Mouse (Mus musculus) midbrain, embryonic 14.5 days (tissue): Measurements from ENCODE around the gene Arf4. TPM values are rescaled to one million over a fixed set of nuclear protein-coding genes. Genes with fewer than 3 reads are reported as not detected.

Experiments
- ATAC-seq: fragments of 200-750 bp; cut with Nextera tagmentation; 2 replicates; pipeline ENCODE4 v1.8.0; 2017; ENCODE audit warnings: moderate number of reproducible peaks, moderate library complexity; ENCODE audit not compliant: low FRiP score, low TSS enrichment
- DNase-seq: peaks from one replicate; pipeline ENCODE4 v3.0.0-alpha.2; 2015
- H3K27ac ChIP-seq: fragments of 300-500 bp; sonication (generic); replicated peaks from 2 replicates; pipeline ENCODE4 v1.5.1; 2014; ENCODE audit warnings: mild to moderate bottlenecking, low read depth, low read length, moderate library complexity
- H3K27me3 ChIP-seq: fragments of 300-500 bp; sonication (generic); 2 replicates; pipeline ENCODE4 v1.6.1; 2014; ENCODE audit warnings: low read length, control low read depth, mixed read lengths; ENCODE audit not compliant: control insufficient read depth, insufficient read depth
- H3K36me3 ChIP-seq: fragments of 300-500 bp; sonication (generic); 2 replicates; pipeline ENCODE4 v1.6.1; 2014; ENCODE audit warnings: low read length, control low read depth; ENCODE audit not compliant: control insufficient read depth, insufficient read depth
- H3K4me1 ChIP-seq: fragments of 300-500 bp; sonication (generic); 2 replicates; pipeline ENCODE4 v1.6.1; 2014; ENCODE audit warnings: mild to moderate bottlenecking, antibody characterized with exemption, low read length, control low read depth; ENCODE audit not compliant: control insufficient read depth, insufficient read depth
- H3K4me2 ChIP-seq: fragments of 300-500 bp; sonication (generic); 2 replicates; pipeline ENCODE4 v1.6.1; 2014; ENCODE audit warnings: mild to moderate bottlenecking, low read length, moderate library complexity
- H3K4me3 ChIP-seq: fragments of 300-500 bp; sonication (generic); replicated peaks from 2 replicates; pipeline ENCODE4 v1.5.1; 2014; ENCODE audit warnings: low read depth, low read length
- H3K9ac ChIP-seq: fragments of 300-500 bp; sonication (generic); replicated peaks from 2 replicates; pipeline ENCODE4 v1.6.1; 2014; ENCODE audit warnings: mild to moderate bottlenecking, low read length, moderate library complexity
- H3K9me3 ChIP-seq: fragments of 300-500 bp; sonication (generic); 2 replicates; pipeline ENCODE4 v1.6.1; 2016; ENCODE audit warnings: low read length, control low read depth, mixed read lengths; ENCODE audit not compliant: control insufficient read depth
- WGBS: fragments of 180-500 bp; shearing (Covaris S2); extraction: QIAGEN DNeasy Blood & Tissue Kit; methylation state at CpG from one replicate; pipeline ENCODE4 v1.1.7; 2014; 5-methylcytosine and 5-hydroxymethylcytosine counted together
- polyA plus RNA-seq: library from polyadenylated mRNA; unstranded; fragments of >200 nt; fragmentation: Nextera tagmentation; extraction: Ambion mirVana; gene quantifications from 2 replicates; pipeline ENCODE4 v1.2.1, GENCODE M21; 2014

Gene Arf4
- polyA plus RNA-seq, 1 experiment from 2014 or later = 580 TPM

GRCm38 (mm10) chr14:26647811-26648210, 9.9 kb downstream of the Arf4 start:
- no peak overlapping the region for H3K27ac ChIP-seq
- no peak for ATAC-seq
- H3K27me3 ChIP-seq = no peaks in the 10 kb centered on the region
- 90% methylated on average over 2 of the region's 2 CpGs for WGBS
- no peak overlapping the region for H3K4me2 ChIP-seq
- peaks cover 4% of the 10 kb centered on the region; the same call in 1 of the 2 replicates for H3K4me1 ChIP-seq
- no peaks in the 10 kb centered on the region for H3K9me3 ChIP-seq
- DNase-seq = no peak
- no peak overlapping the region for H3K9ac ChIP-seq
- peaks cover 34% of the 10 kb centered on the region for H3K36me3 ChIP-seq
- H3K4me3 ChIP-seq = no peak overlapping the region

DNA sequence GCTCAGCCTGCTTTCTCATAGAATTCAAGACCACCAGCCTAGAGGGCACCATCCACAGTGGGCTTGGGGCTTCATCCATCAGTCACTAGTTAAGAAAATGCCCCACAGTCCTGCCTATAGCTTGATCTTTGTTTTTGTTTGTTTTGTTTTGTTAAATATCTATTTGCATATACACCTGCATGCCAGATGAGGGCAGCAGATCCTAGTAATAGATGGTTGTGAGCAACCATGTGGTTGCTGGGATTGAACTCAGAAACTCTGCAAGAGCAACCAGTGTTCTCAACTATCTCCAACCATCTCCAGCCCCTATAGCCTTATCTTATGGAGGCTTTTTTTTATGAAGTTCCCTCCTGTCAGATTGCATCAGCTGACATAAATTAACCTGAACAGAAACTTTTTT, 14.0 kb downstream of the Arf4 start:
- Histone ChIP-seq H3K27ac (no peak overlapping the region), H3K27me3 (no peaks in the 10 kb centered on the region), H3K4me3 (no peak overlapping the region), H3K4me1 (no peaks in the 10 kb centered on the region), H3K9me3 (no peaks in the 10 kb centered on the region), H3K4me2 (no peak overlapping the region), H3K36me3 (peaks cover 69% of the 10 kb centered on the region), H3K9ac (no peak overlapping the region)
- ATAC-seq = no peak
- DNase-seq = peak; percentile 40

GRCm38 (mm10) chr14:26658178-26658577, 20.3 kb downstream of the Arf4 start:
- Histone ChIP-seq H3K36me3 (peaks cover 57% of the 10 kb centered on the region), H3K9ac (no peak overlapping the region), H3K27me3 (no peaks in the 10 kb centered on the region), H3K4me1 (no peaks in the 10 kb centered on the region), H3K4me2 (no peak overlapping the region), H3K4me3 (no peak overlapping the region), H3K27ac (no peak overlapping the region), H3K9me3 (no peaks in the 10 kb centered on the region)
- ATAC-seq = no peak
- no peak for DNase-seq

- H3K4me1 ChIP-seq = no peaks in the 10 kb centered on the region
- H3K27ac ChIP-seq = no peak overlapping the region
- no peaks in the 10 kb centered on the region for H3K27me3 ChIP-seq
- H3K36me3 ChIP-seq = peaks cover 51% of the 10 kb centered on the region
- H3K9me3 ChIP-seq = no peaks in the 10 kb centered on the region
- no peak overlapping the region for H3K4me2 ChIP-seq
- WGBS = 90% methylated on average over 1 of the region's 1 CpGs
- H3K9ac ChIP-seq = no peak overlapping the region
- ATAC-seq = no peak
- no peak for DNase-seq
- no peak overlapping the region for H3K4me3 ChIP-seq
These were observed 22.4 kb downstream of the Arf4 start for GRCm38 (mm10) chr14:26660233-26660632.

- Histone ChIP-seq H3K36me3 (peaks cover 48% of the 10 kb centered on the region), H3K27ac (no peak overlapping the region), H3K27me3 (no peaks in the 10 kb centered on the region), H3K9ac (no peak overlapping the region), H3K4me3 (no peak overlapping the region), H3K4me1 (peaks cover 10% of the 10 kb centered on the region), H3K4me2 (no peak overlapping the region), H3K9me3 (no peaks in the 10 kb centered on the region)
- DNase-seq (no peak), ATAC-seq (no peak)
- WGBS = 94% methylated on average over 3 of the region's 3 CpGs
These were observed 24.1 kb downstream of the Arf4 start for GRCm38 (mm10) chr14:26662016-26662415.

DNA sequence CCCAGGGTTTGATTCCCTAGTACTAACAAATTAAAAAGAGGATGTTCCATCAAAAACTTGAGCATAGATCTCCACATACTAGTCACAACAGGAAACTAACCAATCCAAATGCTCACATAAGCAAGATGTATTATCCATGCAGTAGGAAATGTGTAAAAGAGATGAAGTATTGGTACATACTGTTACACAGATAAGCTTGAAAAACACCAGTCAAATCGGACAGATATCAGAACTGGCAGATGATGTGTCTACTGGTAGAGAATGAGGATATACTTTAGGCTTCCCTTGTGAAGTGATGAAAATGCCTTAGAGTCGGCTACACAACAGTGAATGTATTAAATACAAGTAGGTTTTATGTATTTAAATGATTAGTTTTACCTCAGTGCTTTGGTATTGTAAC, 24.6 kb downstream of the Arf4 start:
- no peaks in the 10 kb centered on the region for H3K9me3 ChIP-seq
- H3K4me2 ChIP-seq = no peak overlapping the region
- WGBS = 90% methylated on average over 2 of the region's 2 CpGs
- peaks cover 44% of the 10 kb centered on the region for H3K36me3 ChIP-seq
- no peak overlapping the region for H3K27ac ChIP-seq
- DNase-seq (no peak), ATAC-seq (no peak)
- H3K4me1 ChIP-seq = peaks cover 14% of the 10 kb centered on the region
- H3K4me3 ChIP-seq = no peak overlapping the region
- H3K27me3 ChIP-seq = no peaks in the 10 kb centered on the region
- H3K9ac ChIP-seq = no peak overlapping the region

DNA sequence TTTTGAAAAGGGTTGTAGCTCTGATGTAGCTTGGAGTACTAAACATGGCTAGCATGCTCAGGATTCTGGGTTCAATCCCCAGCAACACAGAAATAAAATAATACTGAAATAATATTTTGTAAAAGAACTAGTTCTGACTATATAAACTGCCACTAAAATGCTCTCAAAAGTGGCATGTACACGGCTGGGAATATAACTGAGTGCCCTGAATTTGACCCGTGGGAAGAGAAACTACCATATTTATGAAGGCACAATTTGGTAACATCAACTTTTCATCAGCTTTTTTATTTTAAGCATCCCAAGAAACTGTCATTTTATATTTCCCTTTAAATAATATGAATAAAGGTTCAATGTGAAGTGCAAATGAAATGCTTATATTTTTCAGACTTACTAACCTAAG, 26.0 kb downstream of the Arf4 start:
- Histone ChIP-seq H3K27ac (no peak overlapping the region), H3K27me3 (no peaks in the 10 kb centered on the region), H3K4me3 (no peak overlapping the region), H3K4me2 (no peak overlapping the region), H3K4me1 (peaks cover 20% of the 10 kb centered on the region), H3K9ac (no peak overlapping the region), H3K36me3 (peaks cover 36% of the 10 kb centered on the region), H3K9me3 (no peaks in the 10 kb centered on the region)
- 91% methylated on average over 2 of the region's 2 CpGs for WGBS
- ATAC-seq (no peak), DNase-seq (no peak)

- H3K9ac ChIP-seq = peak overlapping the region; percentile 88
- no peaks in the 10 kb centered on the region for H3K27me3 ChIP-seq
- no peaks in the 10 kb centered on the region for H3K9me3 ChIP-seq
- H3K27ac ChIP-seq = no peak overlapping the region
- H3K36me3 ChIP-seq = peaks cover 24% of the 10 kb centered on the region
- peaks cover 24% of the 10 kb centered on the region for H3K4me1 ChIP-seq
- ATAC-seq (no peak), DNase-seq (no peak)
- H3K4me2 ChIP-seq = peak overlapping the region; percentile 96
- H3K4me3 ChIP-seq = peak overlapping the region; percentile 97
- 29% methylated on average over 6 of the region's 6 CpGs for WGBS
These were observed 30.1 kb downstream of the Arf4 start for GRCm38 (mm10) chr14:26667991-26668370.

GRCm38 (mm10) chr14:26668371-26669291, 30.8 kb downstream of the Arf4 start:
- Histone ChIP-seq H3K4me3 (peak overlapping the region; percentile 97), H3K9me3 (no peaks in the 10 kb centered on the region), H3K27me3 (no peaks in the 10 kb centered on the region), H3K9ac (peak overlapping the region; percentile 88), H3K4me1 (peaks cover 24% of the 10 kb centered on the region), H3K27ac (peak overlapping the region; percentile 88), H3K4me2 (peak overlapping the region; percentile 96), H3K36me3 (peaks cover 22% of the 10 kb centered on the region)
- DNase-seq = peak; percentile 63
- 1% methylated on average over 73 of the region's 73 CpGs for WGBS
- peak; percentile 49 for ATAC-seq
